Mouse (Mus musculus) lung, postnatal 25 days (tissue): ENCODE data around the gene C530025M09Rik.

Source experiments
- DNase-seq: peaks from one replicate; pipeline ENCODE4 v3.0.0; 2022; ENCODE audit warnings: low spot score

C530025M09Rik gene

GRCm38 (mm10) chr2:149830536-149831458 lies at the start of gene C530025M09Rik:
Gene C530025M09Rik (minus strand): TSS chr2:149831213.
- no peak for DNase-seq

- no peak for DNase-seq
Observed at GRCm38 (mm10) chr2:149877954-149878353, 46.9 kb upstream of the C530025M09Rik start.

DNA sequence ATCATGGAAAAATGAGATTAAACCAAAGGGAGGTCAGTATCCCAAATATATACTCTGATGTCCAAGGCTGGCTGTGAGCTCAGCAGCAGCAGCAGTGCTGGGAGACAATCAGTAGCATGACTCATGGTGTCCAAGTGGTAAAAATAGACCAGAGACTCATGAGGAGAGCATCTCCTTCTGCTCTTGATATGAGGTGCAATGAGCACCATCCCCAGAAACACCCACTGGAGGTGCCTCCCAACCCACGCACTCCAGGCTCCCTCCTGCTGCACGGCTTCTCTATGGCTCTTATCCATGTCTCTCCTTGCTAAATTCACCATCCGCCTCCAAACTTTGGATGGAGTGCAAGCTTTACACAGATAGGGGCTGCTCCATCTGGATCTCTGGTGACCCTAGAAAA lies 42.3 kb upstream of the C530025M09Rik start:
- no peak for DNase-seq

DNA sequence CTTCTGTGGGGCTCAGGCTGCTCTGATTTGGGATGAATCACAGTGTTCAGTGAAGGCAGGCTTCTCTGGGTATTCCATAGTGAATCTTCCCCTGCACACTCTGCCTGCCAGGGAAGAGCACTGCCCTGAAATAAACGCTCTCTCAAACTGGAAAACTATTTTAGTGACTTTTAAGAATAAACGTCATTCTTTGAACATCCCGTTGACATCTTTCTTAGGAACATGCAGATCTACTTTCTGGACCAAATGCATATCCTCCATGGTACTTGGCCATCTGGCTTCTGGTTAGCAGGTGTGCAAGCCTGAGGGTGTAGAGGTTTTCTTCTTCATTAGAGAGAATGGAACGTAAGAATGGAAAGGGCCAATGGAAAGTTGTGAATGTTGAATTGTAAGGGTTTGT lies 41.5 kb upstream of the C530025M09Rik start:
- no peak for DNase-seq

DNA sequence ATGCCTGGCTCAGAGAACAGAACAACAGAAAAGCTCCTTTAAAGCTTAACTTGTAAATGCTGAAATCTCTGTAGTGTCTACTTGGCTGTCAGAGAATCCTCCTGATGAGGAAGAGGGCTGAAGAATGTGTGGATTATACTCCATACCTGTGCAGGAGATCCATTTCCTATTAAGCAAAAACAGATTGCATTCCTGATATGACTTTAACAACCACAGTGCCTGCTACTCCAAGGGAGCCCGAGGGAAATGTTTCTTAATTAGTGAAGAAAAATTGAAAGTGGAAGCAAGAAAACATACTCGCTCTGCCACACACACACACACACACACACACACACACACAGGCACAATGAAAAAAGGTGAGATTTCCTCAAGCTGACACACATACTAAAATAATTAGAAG lies 39.5 kb upstream of the C530025M09Rik start:
- DNase-seq: no peak

DNA sequence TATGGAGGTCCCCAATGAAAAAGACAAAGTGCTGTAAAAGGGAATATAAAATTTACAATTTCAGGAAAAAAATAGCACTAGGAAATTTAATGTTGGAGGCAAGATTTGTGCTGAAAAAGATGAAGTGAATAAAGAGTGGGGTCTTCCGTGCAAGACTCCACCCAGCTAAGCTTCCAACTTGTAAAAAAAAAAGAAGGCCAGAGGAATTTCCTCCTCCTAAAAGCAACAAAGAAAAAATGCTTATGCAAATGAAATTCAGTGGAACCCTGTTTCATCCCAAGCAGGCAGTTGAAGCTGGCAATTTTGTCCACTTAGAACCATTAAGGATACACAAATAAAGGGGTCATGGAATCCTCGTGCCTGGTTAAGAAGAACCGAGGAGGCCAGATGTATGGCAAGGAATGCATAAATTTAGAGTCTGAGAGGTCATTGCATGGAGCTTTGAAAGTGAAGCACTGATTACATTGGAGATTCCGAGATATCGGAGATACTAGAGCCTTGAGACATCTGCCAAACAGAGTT lies 35.0 kb upstream of the C530025M09Rik start:
- DNase-seq: no peak

- no peak for DNase-seq
Observed at GRCm38 (mm10) chr2:149861002-149861401, 30.0 kb upstream of the C530025M09Rik start.

GRCm38 (mm10) chr2:149848778-149849177 lies 17.8 kb upstream of the C530025M09Rik start:
- DNase-seq: no peak

DNA sequence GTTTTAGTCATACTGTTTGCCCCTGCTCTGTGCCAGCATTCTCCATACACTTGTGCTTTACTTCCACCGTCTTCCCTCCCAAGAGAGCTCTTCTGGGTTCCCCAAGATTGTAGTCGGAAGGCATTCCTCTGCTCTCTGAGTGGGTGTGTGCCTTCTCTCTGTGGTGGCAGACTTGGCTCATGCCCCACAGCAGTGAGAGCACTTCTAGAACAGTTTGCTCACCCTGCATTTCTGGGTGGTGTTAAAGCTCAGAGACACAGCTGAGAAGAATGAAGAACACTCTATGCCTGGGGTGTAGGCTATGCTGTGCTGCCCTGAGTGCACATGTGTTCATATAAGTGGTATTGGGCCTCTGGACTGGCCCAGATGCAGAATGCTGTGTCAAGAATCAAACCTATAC lies 13.6 kb upstream of the C530025M09Rik start:
- peak; percentile 75 for DNase-seq

DNA sequence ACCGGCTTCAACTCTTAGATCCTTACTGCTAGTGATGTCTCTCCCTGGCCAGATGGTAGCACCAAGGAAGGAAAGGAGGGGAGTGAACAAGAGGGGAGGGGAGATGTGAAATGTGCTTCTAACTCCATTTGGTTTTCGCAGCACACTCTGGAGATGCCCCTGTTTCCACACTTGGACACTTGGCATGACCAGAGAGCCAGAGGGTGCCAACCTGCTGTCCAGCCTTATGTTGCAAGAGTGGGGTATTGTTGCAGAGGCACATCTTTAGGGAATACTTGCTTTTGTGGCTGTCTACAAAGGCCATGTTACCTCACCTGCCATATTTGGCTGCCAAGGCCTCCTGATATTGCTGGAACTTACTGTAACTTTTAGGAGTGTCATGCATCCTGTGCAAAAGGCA lies 8.7 kb upstream of the C530025M09Rik start:
- no peak for DNase-seq

GRCm38 (mm10) chr2:149836471-149837135 lies 5.6 kb upstream of the C530025M09Rik start:
- no peak for DNase-seq

DNA sequence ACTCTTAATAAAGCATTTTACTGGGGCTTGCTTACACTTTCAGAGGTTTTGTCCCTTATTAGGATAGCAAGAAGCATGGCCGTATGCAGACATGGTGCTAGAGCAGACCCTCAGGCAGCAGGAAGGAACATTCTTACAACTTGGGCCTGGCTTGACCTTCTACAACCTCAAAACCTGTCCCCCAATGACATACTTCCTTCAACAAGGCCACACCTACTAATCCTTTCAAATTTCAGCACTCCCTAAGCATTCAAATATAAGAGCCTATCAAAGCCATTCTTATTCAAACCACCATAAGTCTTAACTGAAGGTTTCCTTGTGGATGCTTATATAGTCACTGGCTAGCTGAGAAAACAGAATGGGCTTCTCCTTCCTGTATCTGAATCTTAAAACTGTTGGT lies 4.1 kb upstream of the C530025M09Rik start:
- no peak for DNase-seq

- DNase-seq: no peak
Observed at GRCm38 (mm10) chr2:149832301-149832700, 1.3 kb upstream of the C530025M09Rik start.

DNA sequence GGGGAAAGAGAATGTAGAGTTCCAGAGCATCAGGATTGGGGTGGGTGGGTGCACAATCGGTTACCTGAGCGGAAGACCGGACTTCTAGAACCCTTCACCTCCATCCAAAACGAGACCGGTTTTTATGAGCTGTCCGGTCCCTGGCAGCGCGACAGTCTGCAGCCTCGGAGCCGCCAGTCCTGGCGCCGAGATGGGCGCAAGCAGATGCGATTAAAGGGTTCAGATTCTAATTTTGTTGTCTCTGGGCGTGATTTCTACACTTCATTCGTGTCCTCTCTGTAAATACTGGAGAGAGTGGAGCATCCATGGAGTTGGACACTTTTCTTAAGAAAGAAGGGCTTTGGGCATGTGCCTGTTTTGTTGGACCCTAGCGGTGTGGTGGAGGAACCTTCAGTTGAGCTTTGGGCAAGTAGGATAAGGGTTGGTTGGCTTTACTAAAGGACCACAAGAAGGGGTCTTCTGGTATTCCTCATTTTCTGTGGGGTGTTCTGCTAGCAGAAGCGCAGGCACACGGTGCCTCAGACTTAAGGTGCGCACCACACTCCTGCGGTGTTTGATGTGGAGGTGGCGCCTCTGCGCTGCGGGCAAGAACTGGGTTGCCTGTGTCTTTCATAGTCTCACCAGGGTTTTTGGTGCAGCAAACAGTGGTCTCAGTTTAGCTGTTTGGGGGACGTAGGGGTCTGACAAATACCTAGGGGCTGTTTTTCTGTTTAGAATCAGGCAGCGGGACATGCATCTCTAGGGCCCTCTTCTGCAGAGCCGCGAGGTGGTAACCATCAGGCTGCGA lies 639 bp upstream of the C530025M09Rik start:
- no peak for DNase-seq

DNA sequence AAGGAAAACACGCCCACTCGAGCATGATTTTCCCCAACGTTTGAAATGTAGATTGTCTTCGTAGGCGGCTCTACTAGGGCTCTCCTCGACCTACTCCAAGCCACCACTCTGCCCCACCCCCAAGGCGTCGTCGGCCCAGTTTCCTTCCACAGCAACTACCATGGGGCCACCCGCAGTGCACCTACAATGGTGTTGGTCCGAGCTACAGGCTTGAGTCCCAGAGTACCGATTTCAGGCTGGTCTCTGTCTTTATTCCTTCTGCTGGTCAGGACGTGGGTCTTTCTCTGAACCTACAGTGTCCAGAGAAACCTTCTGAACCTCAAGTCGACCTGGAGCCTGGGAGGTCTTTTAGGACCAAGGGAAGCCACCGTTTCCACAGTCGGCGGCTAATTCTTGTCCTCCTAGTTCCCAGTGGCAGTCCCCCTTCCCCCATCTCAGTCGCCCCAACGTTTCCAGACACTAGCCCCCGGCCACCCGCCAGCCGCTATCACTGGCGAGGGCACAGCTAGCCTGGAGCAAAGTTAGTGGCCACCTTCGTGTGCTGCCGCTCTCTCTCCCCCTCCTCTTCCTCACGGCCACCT lies 968 bp downstream of the C530025M09Rik start:
- DNase-seq: no peak

GRCm38 (mm10) chr2:149828911-149829310 lies 2.1 kb downstream of the C530025M09Rik start, which contains the start of gene Syndig1:
Gene Syndig1 (plus strand): TSS chr2:149829211.
- DNase-seq: no peak

DNA sequence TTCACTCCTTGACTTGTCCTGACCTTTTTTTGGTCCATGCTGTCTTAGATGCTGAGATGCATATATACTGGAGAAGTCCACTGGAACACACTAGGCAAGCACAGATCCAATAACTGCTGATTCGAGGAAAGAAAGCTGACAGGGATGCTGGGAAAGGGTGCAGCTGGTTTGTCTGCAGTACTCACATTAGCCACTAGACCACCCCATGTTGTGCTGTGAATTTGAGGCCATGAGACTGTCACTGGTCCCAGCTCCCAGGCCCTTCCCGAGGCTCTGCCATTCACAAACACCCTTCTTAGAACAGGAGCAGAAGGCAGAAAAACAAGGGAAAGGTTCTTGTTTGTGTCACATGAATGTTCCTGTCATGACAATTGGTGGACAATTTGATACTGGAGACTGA lies 10.8 kb downstream of the C530025M09Rik start:
- no peak for DNase-seq

DNA sequence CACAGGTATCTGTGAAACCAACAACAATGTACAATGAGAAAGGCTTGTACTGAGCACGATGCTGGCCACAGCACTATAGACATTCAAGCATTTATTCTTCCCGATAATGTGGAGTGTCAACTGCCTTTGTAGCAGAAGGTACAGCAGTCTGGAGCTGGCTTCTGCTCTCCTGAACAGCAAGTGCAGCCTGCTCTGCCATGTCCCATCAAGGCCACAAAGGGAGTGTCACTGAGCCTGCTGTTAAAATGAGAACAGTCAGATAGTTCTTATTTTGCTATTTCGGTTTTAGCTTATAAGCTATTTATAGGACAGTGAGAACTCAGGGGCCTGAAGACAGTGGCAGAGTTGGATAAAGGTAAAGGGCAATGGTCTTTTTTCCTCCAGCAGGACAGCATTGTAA lies 11.3 kb downstream of the C530025M09Rik start:
- no peak for DNase-seq

DNA sequence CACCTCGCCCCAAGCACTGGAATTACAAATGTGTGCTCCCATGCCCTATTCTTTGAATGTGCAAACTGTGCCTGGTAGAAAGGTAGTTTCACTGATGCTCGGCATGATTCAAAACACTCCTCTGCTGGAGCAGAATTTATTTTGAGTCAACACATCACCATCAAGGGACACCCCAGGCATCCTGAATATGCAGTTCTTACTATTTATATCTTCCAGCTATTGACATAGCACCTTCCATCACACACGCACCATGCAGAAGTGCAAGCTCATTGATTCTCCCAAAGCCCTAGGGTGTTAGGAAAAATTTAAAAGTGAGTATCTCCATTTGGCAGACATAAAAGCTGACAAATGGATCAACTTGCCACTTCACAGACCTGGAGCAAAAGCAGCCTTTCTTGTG lies 12.6 kb downstream of the C530025M09Rik start:
- no peak for DNase-seq

DNA sequence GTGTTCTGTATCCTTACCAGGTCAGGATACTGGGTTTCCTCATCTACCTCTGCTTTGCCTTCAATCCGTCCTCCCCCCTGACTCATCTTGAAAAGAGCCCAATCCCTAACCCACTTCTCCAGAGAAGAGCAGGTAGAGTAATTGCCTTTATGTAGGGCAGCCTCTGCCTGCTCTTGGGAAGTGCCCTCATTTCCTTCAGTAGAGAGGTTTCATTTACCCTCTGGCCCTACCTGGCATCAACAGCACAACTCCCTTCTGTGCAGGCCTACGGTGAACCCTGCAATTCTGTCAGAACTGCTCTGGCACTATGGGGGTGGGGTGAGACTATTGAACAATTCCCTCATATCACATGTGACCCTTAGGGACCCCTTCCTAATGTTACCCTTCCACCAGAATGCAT lies 18.1 kb downstream of the C530025M09Rik start:
- DNase-seq: no peak

- no peak for DNase-seq
Observed at GRCm38 (mm10) chr2:149805256-149805655, 25.8 kb downstream of the C530025M09Rik start.
